Mouse (Mus musculus): ENCODE measurements around the gene Loxl3.
A peak's percentile ranks its signal among the peaks of the same experiment; 100 is the strongest.

Gene Loxl3

DNA sequence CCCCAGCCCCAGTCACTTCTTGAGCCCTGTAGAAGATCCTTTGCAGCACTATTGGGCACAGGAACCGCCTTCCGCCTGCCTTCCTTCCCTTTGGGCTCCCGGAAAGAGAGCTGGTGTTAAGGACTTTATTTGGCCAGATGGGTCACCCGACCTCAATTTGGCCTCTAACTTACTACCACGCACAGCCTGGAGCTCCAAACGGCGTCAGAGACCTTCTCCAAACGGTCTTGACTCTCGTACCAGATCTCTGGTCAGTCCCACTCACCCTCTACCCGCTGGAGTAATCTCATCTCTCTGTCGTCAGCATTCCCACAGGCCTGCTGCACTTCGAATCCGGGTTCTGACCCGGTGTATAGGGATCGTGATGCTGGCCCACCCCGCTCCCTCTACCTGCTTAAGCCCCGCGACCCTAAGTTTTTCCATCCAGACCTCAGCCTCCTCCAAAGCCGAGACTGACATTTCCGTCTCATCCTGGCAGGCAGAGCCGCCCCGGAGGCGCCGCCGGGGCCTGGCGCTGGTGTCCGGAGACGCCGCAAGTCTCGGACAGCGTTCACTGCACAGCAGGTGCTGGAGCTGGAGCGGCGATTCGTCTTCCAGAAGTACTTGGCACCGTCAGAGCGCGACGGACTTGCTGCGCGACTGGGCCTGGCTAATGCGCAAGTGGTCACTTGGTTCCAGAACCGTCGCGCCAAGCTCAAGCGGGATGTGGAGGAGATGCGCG is 53.4 kb downstream of the Loxl3 start:
- DNase-seq (ENCODE audit: low spot score): peak; percentile 30

DNA sequence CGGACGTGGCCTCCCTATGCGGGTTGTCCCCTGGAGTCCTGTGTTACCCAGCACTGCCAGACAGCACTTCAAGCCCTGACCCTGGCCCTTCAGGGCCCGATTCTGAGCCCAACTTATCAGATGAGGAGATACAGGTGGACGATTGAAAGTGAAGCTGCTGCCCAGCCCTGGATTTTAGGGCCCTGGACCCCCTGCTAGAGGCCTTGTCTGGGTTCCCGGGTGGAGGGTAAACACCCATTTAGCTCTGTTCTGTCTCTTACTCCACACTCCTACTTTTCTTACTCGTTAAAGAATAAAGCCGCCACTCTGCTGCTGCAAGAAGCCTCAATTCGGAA is 53.9 kb downstream of the Loxl3 start:
- DNase-seq (ENCODE audit: low spot score): no peak

DNA sequence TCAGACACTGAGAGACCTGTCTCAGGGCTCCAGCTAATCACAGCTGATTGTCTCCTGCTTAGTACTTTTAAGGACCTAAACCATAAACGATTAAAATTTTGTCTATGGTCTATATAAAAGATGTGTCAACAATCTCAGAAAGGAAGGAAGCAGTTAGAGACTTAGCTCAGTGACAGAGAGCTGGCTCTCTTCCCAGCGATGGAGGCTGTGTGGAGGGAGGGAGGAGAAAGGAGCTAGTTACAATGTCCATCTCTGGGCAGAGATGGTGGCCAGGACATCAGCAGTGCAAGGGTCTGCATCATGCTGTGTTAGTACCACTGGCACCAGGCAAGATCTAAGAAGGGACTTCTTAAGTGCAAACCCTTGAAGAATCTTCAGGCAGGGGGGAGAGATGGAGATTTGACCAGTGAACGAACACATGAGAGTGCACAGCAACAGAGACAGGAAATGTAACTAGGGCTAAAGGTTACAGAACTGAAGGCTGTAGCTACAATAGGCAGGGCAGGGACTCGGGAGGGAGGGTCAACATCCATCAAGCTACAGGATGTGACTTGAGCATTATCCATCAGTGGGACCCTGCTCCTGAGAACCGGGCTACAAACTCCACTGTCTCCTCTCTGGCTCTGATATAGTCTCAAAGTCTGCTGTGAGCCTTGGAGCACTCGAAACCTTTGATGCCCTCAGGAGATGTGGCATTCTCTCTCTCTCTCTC is 58.6 kb downstream of the Loxl3 start:
- no peak for DNase-seq (ENCODE audit: low spot score)

DNA sequence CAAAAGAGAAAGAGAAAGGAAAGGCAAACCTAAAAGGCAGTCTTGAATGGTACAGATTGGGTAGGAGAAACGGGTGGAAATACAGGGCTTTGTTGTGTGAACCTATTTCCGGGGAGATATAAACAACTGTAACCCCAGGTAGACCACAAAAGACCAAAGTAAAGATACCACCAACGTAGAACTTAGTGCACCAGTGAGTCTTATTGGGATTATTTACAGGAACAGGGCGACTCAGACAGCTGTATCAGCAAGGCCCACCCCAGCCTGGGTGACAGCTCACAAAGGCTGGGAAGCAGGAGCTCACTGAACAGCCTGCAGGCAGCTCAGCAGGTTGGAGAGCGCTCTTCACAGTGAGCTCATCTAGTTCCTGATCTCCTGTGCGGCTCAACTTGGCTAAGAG is 62.0 kb downstream of the Loxl3 start:
- no peak for DNase-seq (ENCODE audit: low spot score)

DNA sequence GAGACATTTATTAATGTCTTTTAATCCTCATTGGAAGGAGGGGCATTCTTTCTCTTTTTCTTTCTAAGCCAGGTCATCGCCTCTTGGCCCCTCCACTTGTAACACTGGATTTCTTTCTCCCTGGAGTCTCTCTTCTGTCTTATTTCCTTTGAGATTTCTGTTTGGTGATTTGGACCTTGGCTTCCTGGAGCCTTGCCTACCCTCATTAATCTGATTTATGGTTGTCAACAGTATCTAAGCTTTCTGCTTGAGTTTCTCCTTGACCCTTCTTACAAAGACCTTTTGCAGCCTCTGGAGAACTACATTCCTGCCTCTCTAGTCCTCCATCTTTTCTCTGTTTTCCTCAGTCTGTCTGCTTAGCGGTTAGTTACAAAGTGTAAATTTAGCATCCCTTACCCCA is 64.4 kb downstream of the Loxl3 start:
- DNase-seq (ENCODE audit: low spot score): no peak

DNA sequence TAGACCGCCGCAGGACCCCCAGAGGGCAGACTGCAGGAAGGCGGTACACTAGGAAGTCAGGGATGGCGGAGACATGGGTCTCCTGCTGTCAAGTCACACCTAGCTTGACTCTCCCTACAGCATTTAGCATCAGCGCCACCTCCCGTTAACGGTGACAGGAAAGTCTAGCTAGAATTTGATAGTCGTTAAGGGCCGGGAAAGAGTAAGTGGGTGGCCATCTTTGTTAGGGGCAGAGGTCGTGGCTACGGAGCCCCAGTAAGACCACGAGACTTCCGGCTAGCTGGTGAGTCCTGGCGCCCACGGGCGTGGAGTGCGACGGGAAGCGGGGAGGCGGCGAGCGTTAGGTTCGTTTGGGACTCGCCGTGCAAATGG is 67.3 kb downstream of the Loxl3 start, which contains the start of the genes Ccdc142 and Gm42688:
Gene Ccdc142, plus strand, starts transcription at position 286 of the 372 bp plus-strand sequence.
Gene Gm42688, plus strand, starts transcription at position 302 of the 372 bp plus-strand sequence.
- peak; percentile 96 for DNase-seq (ENCODE audit: low spot score)

DNA sequence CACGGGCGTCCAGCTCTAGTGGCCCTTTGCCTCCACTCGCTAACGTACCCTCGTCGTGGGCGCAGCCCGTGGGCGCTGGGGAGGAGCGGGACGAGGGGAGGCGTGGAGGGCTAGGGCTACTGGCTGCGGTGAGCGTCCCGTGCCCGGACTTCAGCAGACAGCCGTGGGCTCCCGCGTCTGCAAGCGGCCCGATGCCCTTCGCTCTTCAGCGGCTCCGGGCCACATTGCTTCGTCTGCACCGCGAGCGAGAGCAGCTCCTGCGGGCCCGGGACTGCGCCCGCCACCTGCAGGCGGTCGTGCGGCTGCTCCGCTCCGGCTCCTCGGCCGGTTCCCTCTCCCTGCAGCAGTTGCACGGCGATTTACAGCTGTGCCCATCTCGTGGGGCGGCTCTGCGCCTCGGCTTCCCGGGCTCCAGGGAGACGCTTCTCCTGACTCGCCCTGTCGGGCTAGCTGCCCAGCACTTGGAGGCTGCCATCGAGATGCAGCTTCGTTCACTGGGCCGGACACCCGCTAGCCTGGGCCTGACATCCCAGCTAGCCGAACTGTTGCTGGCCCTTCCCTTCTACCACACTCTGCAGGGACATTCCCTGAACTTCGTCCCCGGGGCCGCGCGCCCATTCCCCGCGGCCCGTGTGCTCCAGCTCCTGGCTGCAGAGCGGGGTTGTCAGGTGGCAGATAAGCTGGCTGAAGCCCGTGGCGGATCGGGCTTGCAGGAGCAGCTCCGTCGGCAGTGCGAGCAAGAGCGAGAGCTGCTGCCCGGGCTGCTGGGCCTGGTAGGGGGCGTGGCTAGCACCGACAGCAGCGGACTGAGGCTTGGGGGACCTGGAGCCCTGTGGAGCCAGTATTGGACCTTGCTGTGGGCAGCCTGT is 67.9 kb downstream of the Loxl3 start:
- DNase-seq (ENCODE audit: low spot score): no peak
